Mouse (Mus musculus) ES-E14 (cell line): ENCODE data around the gene Kcnh5. TPM values are rescaled to one million over a fixed set of nuclear protein-coding genes. Genes with fewer than 3 reads are reported as not detected.

Experiments
- DNase-seq: peaks from one replicate; pipeline ENCODE4 v3.0.0-alpha.2; 2013; ENCODE audit warnings: low read depth, low spot score
- H3K27ac ChIP-seq: 2 replicates; pipeline ENCODE4 v1.5.1; 2012; ENCODE audit warnings: low read depth, mild to moderate bottlenecking, low read length, moderate library complexity, mixed read lengths; ENCODE audit not compliant: poor library complexity, insufficient read depth, severe bottlenecking
- H3K36me3 ChIP-seq: 2 replicates; pipeline ENCODE4 v1.6.1; 2012; ENCODE audit warnings: mild to moderate bottlenecking, low read length, moderate library complexity, mixed read lengths; ENCODE audit not compliant: control insufficient read depth, poor library complexity, insufficient read depth, severe bottlenecking
- H3K4me1 ChIP-seq, 2 experiments: fragments of 150-350 bp in 1 of 2; sonication (generic) in 1 of 2; 2 replicates each; pipeline ENCODE4 v1.6.1; 2012; ENCODE audit warnings: low read length in 2 of 2, mild to moderate bottlenecking in 1 of 2, mixed read lengths in 1 of 2; ENCODE audit not compliant: control insufficient read depth in 2 of 2, insufficient read depth in 2 of 2, poor library complexity in 1 of 2
- H3K4me3 ChIP-seq, 2 experiments: fragments of 150-350 bp in 1 of 2; sonication (generic) in 1 of 2; 2 replicates each; pipeline ENCODE4 v1.5.1; 2012; ENCODE audit warnings: low read length in 2 of 2, low read depth in 1 of 2, mild to moderate bottlenecking in 1 of 2, mixed read lengths in 1 of 2; ENCODE audit not compliant: insufficient read depth in 1 of 2, poor library complexity in 1 of 2, severe bottlenecking in 1 of 2
- H3K9ac ChIP-seq: 2 replicates; pipeline ENCODE4 v1.6.1; 2012; ENCODE audit warnings: low read depth, mild to moderate bottlenecking, low read length, mixed read lengths; ENCODE audit not compliant: poor library complexity, insufficient read depth, severe bottlenecking
- H3K9me3 ChIP-seq: fragments of 150-350 bp; sonication (generic); 2 replicates; pipeline ENCODE4 v1.6.1; 2012; ENCODE audit warnings: low read depth, mild to moderate bottlenecking, low read length; ENCODE audit not compliant: control insufficient read depth, insufficient read depth
- CHD2 ChIP-seq: IDR thresholded peaks from 2 replicates; pipeline ENCODE4 v1.6.1; 2014; ENCODE audit warnings: mild to moderate bottlenecking, low read depth, low read length, inconsistent platforms
- HCFC1 ChIP-seq: IDR thresholded peaks from 2 replicates; pipeline ENCODE4 v1.6.1; 2012; ENCODE audit warnings: low read length, inconsistent platforms, borderline replicate concordance; ENCODE audit not compliant: insufficient read depth
- MAFK ChIP-seq: IDR thresholded peaks from 2 replicates; pipeline ENCODE4 v1.6.1; 2014; ENCODE audit warnings: mild to moderate bottlenecking, low read depth, low read length, inconsistent platforms; ENCODE audit not compliant: insufficient read depth
- ZC3H11A ChIP-seq: IDR thresholded peaks from 2 replicates; pipeline ENCODE4 v1.6.1; 2012; ENCODE audit warnings: low read depth, mild to moderate bottlenecking, inconsistent platforms, low read length, borderline replicate concordance
- ZNF384 ChIP-seq: IDR thresholded peaks from 2 replicates; pipeline ENCODE4 v1.6.1; 2012; ENCODE audit warnings: low read depth, low read length, inconsistent platforms
- in situ Hi-C, 2 experiments: fragments of 600-800 bp; cut with MboI; formaldehyde crosslinking; loops; one replicate each; pipeline ENCODE4 v1.15.1; 2025; ENCODE audit warnings: low sequenced_read_pairs in 2 of 2, inconsistent platforms in 1 of 2; ENCODE audit not compliant: unreplicated experiment in 2 of 2
- total RNA-seq: library from RNA; depleted of rRNA; stranded (reverse); fragments of 300-350 nt; gene quantifications from 2 replicates; pipeline ENCODE4 v1.2.3, GENCODE M21; 2012

Kcnh5 gene
- total RNA-seq, 1 experiment = 0.18 TPM

DNA sequence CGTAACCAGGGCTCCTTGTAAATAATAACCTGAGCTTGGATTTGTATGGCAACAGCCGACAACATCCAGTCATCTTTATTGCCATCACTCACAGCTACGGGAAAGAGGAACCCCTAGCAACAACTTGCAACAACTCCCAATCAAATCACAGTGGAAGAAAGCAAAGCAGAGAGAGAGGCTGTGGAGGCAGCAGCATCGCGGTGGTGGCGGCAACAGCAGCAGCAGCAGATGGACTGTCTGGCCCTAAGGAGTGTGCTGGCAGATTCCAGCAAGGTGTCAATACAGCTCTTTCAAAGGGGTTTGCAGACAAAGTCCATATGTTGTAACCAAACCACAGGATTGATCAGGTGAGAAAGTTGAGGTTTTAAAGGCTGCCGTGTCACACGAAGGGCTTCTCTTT, 2.4 kb upstream of the Kcnh5 start:
- Histone ChIP-seq H3K4me3 (no peak overlapping the region), H3K9me3 (no peaks in the 10 kb centered on the region), H3K36me3 (no peaks in the 10 kb centered on the region), H3K27ac (no peak overlapping the region), H3K9ac (no peak overlapping the region), H3K4me1 (peaks cover 0 to 4% of the 10 kb centered on the region in 2 experiments; a peak in 1 of 4 replicates)
- in situ Hi-C loops = no loop called here
- TF ChIP-seq ZC3H11A (no peak), ZNF384 (no peak), CHD2 (no peak)
- DNase-seq = no peak

DNA sequence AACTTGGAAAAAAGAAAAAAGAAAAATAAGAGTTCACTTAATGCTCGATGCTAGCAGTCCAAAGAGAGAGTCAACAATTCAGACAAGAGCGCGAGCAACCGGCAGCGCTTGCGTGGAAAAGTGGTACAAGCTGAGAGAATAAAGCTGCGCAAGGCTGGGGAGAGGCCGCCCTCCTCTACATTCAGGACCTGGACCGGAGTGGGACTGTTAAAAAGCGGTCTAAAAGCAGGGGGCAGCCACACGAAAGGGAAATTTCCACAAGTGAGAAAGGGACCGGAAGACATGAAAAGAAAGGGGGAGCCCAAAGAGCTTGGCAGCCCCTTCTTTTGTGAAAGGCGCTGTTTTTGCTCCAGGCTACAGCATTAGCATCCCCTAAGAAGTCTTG, 506 bp upstream of the Kcnh5 start:
- no peak for DNase-seq
- peak overlapping the region; percentile 48 to 75 for H3K4me3 ChIP-seq
- no peak overlapping the region for H3K27ac ChIP-seq
- H3K36me3 ChIP-seq = no peaks in the 10 kb centered on the region
- peaks cover 0 to 4% of the 10 kb centered on the region in 2 experiments; a peak in 1 of 4 replicates for H3K4me1 ChIP-seq
- TF ChIP-seq MAFK (no peak), HCFC1 (no peak), ZNF384 (no peak), CHD2 (no peak), ZC3H11A (no peak)
- 0 out of 2 replicates have a peak overlapping the region, but pooled peaks have one; percentile 8 for H3K9ac ChIP-seq
- in situ Hi-C loops = no loop called here
- no peaks in the 10 kb centered on the region for H3K9me3 ChIP-seq

GRCm38 (mm10) chr12:75175931-75176565, 1.1 kb downstream of the Kcnh5 start:
- DNase-seq = no peak
- peaks cover 0 to 4% of the 10 kb centered on the region in 2 experiments; a peak in 1 of 4 replicates for H3K4me1 ChIP-seq
- no peak overlapping the region for H3K9ac ChIP-seq
- no peak overlapping the region for H3K27ac ChIP-seq
- in situ Hi-C loops = no loop called here
- no peak for TF ChIP-seq ZC3H11A
- no peak for TF ChIP-seq ZNF384
- no peak for TF ChIP-seq HCFC1
- no peak for TF ChIP-seq MAFK
- TF ChIP-seq CHD2 = no peak
- H3K4me3 ChIP-seq = peak overlapping the region; percentile 48 to 75
- H3K9me3 ChIP-seq = no peaks in the 10 kb centered on the region
- H3K36me3 ChIP-seq = no peaks in the 10 kb centered on the region

- Histone ChIP-seq H3K4me1 (no peaks in the 10 kb centered on the region), H3K36me3 (no peaks in the 10 kb centered on the region), H3K9ac (no peak overlapping the region), H3K27ac (no peak overlapping the region), H3K9me3 (no peaks in the 10 kb centered on the region), H3K4me3 (no peak overlapping the region)
- peak; percentile 89; the same call in 1 of the 2 replicates for TF ChIP-seq MAFK
- no peak for TF ChIP-seq CHD2
- no peak for DNase-seq
- in situ Hi-C loops = no loop called here
Measured at GRCm38 (mm10) chr12:75170970-75171369, 6.2 kb downstream of the Kcnh5 start.

DNA sequence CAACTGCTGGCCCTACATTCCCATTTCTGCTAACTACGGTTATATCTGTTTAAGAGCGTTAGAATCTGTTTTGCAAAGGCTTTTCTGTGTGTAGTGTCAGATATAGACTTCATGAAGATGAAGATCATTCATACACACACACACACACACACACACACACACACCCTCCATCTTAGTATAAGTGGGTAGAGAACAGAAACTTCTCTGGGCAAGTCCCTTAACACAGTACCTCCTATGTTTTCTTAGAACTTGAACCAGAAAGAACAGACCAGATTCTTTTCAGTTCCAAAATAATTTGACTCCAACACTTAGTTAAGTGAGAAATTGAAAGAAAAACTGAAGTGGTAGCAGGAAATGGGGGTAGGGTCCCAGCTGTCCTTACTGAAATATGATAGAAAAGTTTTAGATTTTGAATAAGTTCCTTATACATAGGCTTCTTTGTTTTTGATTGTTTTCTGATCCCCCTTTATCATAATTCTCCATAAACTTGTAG, 24.0 kb downstream of the Kcnh5 start:
- Histone ChIP-seq H3K36me3 (no peaks in the 10 kb centered on the region), H3K9ac (no peak overlapping the region), H3K9me3 (no peaks in the 10 kb centered on the region), H3K4me3 (no peak overlapping the region), H3K27ac (no peak overlapping the region), H3K4me1 (no peaks in the 10 kb centered on the region)
- TF ChIP-seq HCFC1 = no peak
- no peak for TF ChIP-seq MAFK
- TF ChIP-seq ZC3H11A = no peak
- TF ChIP-seq ZNF384 = no peak
- no peak for TF ChIP-seq CHD2
- in situ Hi-C loops = no loop called here
- DNase-seq = no peak
